Mouse (Mus musculus) liver, embryonic 11.5 days (tissue): Measurements from ENCODE around the gene Fastkd5. TPM values are rescaled to one million over a fixed set of nuclear protein-coding genes. Genes with fewer than 3 reads are reported as not detected.
"Not testable (repeated sequence)": the region's sequence is repeated elsewhere in the genome, so short reads cannot be mapped to it uniquely, and the experiment has no call there.

Source experiments
- ATAC-seq: fragments of 200-750 bp; cut with Nextera tagmentation; replicated peaks from 2 replicates; pipeline ENCODE4 v1.8.0; 2017; ENCODE audit warnings: moderate number of reproducible peaks, mild to moderate bottlenecking, moderate TSS enrichment, moderate library complexity; ENCODE audit not compliant: low FRiP score
- DNase-seq: peaks from one replicate; pipeline ENCODE4 v3.0.0-alpha.2; 2017; ENCODE audit warnings: low spot score
- H3K27ac ChIP-seq: fragments of 300-500 bp; sonication (generic); 2 replicates; pipeline ENCODE4 v1.5.1; 2014; ENCODE audit warnings: mild to moderate bottlenecking, low read depth, low read length, control low read depth
- H3K27me3 ChIP-seq: fragments of 300-500 bp; sonication (generic); replicated peaks from 2 replicates; pipeline ENCODE4 v1.6.1; 2014; ENCODE audit warnings: low read length, mixed read lengths; ENCODE audit not compliant: control insufficient read depth, insufficient read depth
- H3K36me3 ChIP-seq: fragments of 300-500 bp; sonication (generic); 2 replicates; pipeline ENCODE4 v1.6.1; 2014; ENCODE audit warnings: mild to moderate bottlenecking, low read length, moderate library complexity, mixed read lengths; ENCODE audit not compliant: control insufficient read depth, insufficient read depth
- H3K4me1 ChIP-seq: fragments of 300-500 bp; sonication (generic); replicated peaks from 2 replicates; pipeline ENCODE4 v1.6.1; 2014; ENCODE audit warnings: low read length, mixed read lengths; ENCODE audit not compliant: control insufficient read depth, insufficient read depth
- H3K4me2 ChIP-seq: fragments of 300-500 bp; sonication (generic); 2 replicates; pipeline ENCODE4 v1.6.1; 2014; ENCODE audit warnings: mild to moderate bottlenecking, control low read depth, moderate library complexity
- H3K4me3 ChIP-seq: fragments of 300-500 bp; sonication (generic); 2 replicates; pipeline ENCODE4 v1.5.1; 2014; ENCODE audit warnings: low read depth, low read length, control low read depth
- H3K9ac ChIP-seq: fragments of 300-500 bp; sonication (generic); 2 replicates; pipeline ENCODE4 v1.6.1; 2014; ENCODE audit warnings: low read depth, low read length, control low read depth
- H3K9me3 ChIP-seq: fragments of 300-500 bp; sonication (generic); 2 replicates; pipeline ENCODE4 v1.6.1; 2016; ENCODE audit warnings: low read length, inconsistent platforms, mixed read lengths; ENCODE audit not compliant: control insufficient read depth
- WGBS: fragments of 180-500 bp; shearing (Covaris S2); extraction: QIAGEN DNeasy Blood & Tissue Kit; methylation state at CpG from one replicate; pipeline ENCODE4 v1.1.7; 2014; 5-methylcytosine and 5-hydroxymethylcytosine counted together
- polyA plus RNA-seq: library from polyadenylated mRNA; unstranded; fragments of >200 nt; fragmentation: Nextera tagmentation; extraction: Ambion mirVana; gene quantifications from 2 replicates; pipeline ENCODE4 v1.2.1, GENCODE M21; 2014

Fastkd5 gene
- polyA plus RNA-seq, 1 experiment from 2014 or later = 26.3 TPM

DNA sequence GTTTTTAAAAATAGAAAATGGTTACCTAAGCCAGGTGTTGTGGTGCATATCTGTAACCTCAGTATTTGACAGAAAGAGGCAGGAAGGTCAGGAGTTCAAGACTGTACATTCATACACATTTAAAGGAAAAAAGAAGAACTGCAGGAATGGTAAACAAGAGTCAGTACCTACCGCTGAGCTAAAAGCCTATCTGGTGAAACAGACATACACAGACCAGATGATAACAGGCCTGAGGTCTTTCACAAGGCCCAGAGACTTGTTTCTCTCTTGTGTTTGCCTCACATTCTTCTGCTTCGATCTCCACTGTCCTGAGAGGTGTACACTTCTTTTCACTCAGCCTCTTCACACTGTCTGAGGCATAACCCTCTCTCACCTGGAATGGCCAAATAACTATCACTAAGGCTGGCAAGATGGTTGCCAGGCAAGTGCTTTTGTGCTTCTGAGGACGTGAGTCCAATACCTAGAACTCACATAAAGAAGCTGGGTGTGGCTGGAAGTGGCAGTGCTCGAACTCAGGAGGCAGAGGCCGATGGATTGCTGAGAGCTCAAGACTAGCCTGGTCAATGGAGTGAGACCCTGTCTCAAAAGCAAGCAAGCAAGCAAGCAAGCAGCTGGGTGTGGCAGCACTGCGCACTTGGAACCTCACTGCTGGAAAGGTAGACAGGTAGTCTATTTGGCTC lies 26.0 kb upstream of the Fastkd5 start:
- DNase-seq = no peak
- no peaks in the 10 kb centered on the region for H3K9me3 ChIP-seq
- H3K27ac ChIP-seq = peak overlapping the region; percentile 90
- WGBS = 63% methylated on average over 6 of the region's 6 CpGs
- H3K9ac ChIP-seq = peak overlapping the region; percentile 44
- H3K4me3 ChIP-seq = no peak overlapping the region
- H3K36me3 ChIP-seq = peaks cover 16% of the 10 kb centered on the region; the same call in 1 of the 2 replicates
- H3K4me1 ChIP-seq = peaks cover 18% of the 10 kb centered on the region
- peak overlapping the region; percentile 39; the same call in 1 of the 2 replicates for H3K4me2 ChIP-seq
- peak; percentile 87 for ATAC-seq
- no peaks in the 10 kb centered on the region for H3K27me3 ChIP-seq

DNA sequence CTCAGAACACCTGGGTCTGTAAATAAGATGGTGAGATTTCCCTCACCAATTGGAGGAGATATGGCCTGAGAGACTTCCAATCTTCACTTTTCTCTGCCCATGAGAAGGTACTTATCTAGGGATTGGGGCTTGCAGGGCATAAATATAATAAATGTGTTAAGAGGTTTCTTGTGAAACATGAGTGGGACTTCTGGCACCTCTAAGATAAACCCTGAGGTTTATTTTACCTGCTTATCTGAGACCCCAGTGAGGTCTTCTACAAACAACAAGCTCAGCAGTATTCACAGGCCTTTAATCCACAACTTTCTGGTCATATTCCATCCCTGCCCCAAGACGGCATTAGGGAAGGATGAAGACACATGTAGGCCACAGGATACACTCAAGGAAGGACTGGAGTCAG lies 23.9 kb upstream of the Fastkd5 start:
- H3K36me3 ChIP-seq = peaks cover 8% of the 10 kb centered on the region; the same call in 1 of the 2 replicates
- H3K4me3 ChIP-seq = no peak overlapping the region
- H3K4me2 ChIP-seq = 0 out of 2 replicates have a peak overlapping the region, but pooled peaks have one; percentile 1
- H3K4me1 ChIP-seq = peaks cover 18% of the 10 kb centered on the region
- no peaks in the 10 kb centered on the region for H3K27me3 ChIP-seq
- H3K9ac ChIP-seq = no peak overlapping the region
- H3K27ac ChIP-seq = no peak overlapping the region
- WGBS = 59% methylated on average over 1 of the region's 1 CpGs
- ATAC-seq (peak; percentile 63), DNase-seq (no peak)
- no peaks in the 10 kb centered on the region for H3K9me3 ChIP-seq

DNA sequence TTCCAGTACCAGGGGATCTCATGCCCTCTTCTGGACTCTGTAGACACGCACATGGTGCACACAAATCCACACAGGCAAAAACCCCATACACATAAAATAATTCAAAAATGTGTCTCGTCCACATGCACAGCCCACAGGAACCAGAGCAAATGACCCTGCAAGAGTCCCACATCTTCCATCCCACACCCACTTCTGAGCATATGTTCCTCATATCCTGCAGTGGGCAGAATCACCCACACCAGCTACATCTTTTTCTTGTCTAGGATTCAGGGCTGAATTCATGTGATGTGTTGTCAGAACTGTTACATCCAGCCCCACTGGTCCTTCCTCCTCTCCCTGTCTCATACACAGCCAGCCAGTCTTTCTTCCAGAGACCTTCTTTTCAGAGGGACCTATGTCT lies 23.5 kb upstream of the Fastkd5 start:
- Histone ChIP-seq H3K9me3 (no peaks in the 10 kb centered on the region), H3K9ac (no peak overlapping the region), H3K36me3 (peaks cover 6% of the 10 kb centered on the region; the same call in 1 of the 2 replicates), H3K27ac (no peak overlapping the region), H3K27me3 (no peaks in the 10 kb centered on the region), H3K4me3 (no peak overlapping the region), H3K4me1 (peaks cover 18% of the 10 kb centered on the region), H3K4me2 (no peak overlapping the region)
- 81% methylated on average over 2 of the region's 2 CpGs for WGBS
- DNase-seq = no peak
- no peak for ATAC-seq

DNA sequence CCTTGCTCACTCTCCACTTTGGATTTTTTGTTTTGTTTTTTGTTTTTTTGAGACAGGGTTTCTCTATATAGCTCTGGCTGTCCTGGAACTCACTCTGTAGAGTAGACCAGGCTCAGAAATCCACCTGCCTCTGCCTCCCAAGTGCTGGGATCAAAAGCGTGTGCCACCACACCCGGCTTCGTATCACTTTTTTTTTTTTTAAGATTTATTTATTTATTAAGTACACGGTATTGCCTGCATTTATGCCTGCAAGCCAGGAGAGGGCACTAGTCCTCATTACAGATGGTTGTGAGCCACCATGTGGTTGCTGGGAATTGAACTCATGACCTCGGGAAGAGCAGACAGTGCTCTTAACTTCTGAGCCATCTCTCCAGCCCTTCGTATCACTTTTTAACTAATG lies 19.2 kb upstream of the Fastkd5 start:
- not testable (repeated sequence) for H3K4me1 ChIP-seq

DNA sequence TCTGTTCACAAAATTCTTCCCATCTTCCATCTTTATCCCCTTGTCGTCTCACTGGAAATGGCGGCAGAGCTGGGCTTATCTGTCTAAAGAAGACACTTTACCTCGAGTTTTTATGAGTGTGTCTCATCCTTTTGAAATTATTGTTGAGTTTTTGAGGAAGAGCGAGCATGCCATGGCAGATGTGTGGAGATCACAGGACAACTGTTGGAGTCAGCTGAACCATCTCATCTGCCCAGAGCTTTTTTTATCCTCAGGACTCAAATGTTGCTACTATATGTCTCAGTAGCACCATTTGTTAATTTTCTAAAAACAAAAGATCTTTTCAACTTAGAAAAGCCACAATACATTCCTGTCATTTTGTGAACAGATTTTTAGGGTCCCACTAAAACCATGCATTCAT lies 15.4 kb upstream of the Fastkd5 start:
- H3K4me1 ChIP-seq = peaks cover 10% of the 10 kb centered on the region
- ATAC-seq (no peak), DNase-seq (no peak)
- no peak overlapping the region for H3K9ac ChIP-seq
- H3K27ac ChIP-seq = no peak overlapping the region
- H3K9me3 ChIP-seq = no peaks in the 10 kb centered on the region
- no peak overlapping the region for H3K4me3 ChIP-seq
- H3K27me3 ChIP-seq = peaks cover 9% of the 10 kb centered on the region
- no peak overlapping the region for H3K4me2 ChIP-seq
- 73% methylated on average over 4 of the region's 4 CpGs for WGBS
- H3K36me3 ChIP-seq = no peaks in the 10 kb centered on the region

More for the DNA sequence above, 19.2 kb upstream of the Fastkd5 start:
- 71% methylated on average over 6 of the region's 6 CpGs for WGBS
- not testable (repeated sequence) for H3K9ac ChIP-seq, H3K9me3 ChIP-seq, H3K4me2 ChIP-seq, H3K27me3 ChIP-seq, H3K4me3 ChIP-seq, ATAC-seq, H3K27ac ChIP-seq, H3K36me3 ChIP-seq, DNase-seq

DNA sequence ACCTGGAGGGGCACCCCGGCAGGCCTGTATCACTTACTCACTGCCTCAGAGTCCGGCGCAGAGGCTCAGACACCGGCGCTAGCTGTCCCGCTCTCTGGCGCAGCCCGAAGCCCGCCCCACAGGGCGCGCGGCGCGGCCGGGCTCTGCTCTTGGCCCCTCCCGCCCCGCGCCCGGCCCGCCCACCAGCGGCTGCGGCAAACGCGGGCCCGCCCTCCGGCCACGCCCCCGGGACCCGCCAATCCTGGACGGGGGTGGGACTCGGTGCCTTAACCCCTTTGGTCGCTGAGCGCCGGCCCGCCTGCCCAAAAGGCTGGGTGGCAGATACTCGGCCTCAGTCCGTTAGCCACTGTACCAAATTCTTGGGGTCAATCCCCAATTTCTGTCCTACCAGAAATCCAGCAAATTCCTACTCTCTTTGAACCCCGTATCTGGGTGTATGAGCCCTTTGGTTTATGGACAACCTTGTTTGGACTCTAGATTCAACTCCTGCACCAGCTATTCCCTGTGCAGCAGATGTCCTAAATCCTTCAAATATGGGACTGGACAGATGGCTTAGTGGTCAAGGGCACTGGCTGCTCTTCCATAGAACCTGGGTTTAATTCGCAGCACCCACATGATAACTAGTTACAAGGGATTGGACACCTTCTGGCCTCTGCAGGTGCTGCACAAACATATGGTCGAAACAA lies 13.0 kb upstream of the Fastkd5 start, which contains the start of gene Lzts3:
Gene Lzts3 (minus strand): TSS at position 120 of the 686 bp plus-strand sequence.
- peak; percentile 98 for ATAC-seq
- 3% methylated on average over 34 of the region's 40 CpGs for WGBS
- H3K27me3 ChIP-seq = peaks cover 18% of the 10 kb centered on the region
- no peak within 1 kb of the TSS; the same call in 1 of the 2 replicates for H3K27ac ChIP-seq
- H3K9me3 ChIP-seq = no peaks in the 10 kb centered on the region
- peak within 1 kb of the TSS; percentile 69 for H3K9ac ChIP-seq
- H3K4me2 ChIP-seq = peak within 1 kb of the TSS; percentile 95
- H3K36me3 ChIP-seq = no peaks in the 10 kb centered on the region
- DNase-seq = peak; percentile 92
- H3K4me1 ChIP-seq = peaks cover 10% of the 10 kb centered on the region
- peak within 1 kb of the TSS; percentile 66 for H3K4me3 ChIP-seq

DNA sequence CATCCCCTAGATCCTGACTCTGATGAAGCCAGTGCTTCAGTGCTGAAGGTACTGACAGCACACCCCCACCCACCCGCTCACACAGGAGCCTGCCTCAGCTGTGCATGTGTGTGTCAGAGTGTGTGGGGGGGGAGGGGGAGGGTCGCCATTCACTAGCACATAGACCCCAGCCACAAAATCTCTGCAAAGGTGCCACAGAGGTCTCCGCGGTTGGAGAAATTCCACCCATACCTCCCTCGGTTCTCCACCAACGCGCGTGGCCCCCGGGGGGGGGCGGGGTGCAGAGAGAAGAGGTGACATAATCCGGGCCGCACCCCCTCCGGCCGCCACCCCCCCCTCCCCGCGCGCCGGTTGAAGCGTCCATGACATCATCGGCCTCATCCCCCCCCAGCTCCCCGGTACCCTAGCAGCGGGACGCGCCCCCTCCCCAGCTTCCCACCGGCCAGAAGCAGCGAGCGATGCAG lies 12.4 kb upstream of the Fastkd5 start:
- H3K27ac ChIP-seq = no peak overlapping the region; the same call in 1 of the 2 replicates
- ATAC-seq = peak; percentile 8; the same call in 1 of the 2 replicates
- peak; percentile 44 for DNase-seq
- 1% methylated on average over 18 of the region's 27 CpGs for WGBS
- peak overlapping the region; percentile 95 for H3K4me2 ChIP-seq
- H3K4me1 ChIP-seq = peaks cover 12% of the 10 kb centered on the region
- H3K4me3 ChIP-seq = peak overlapping the region; percentile 66
- H3K9me3 ChIP-seq = no peaks in the 10 kb centered on the region
- peaks cover 24% of the 10 kb centered on the region for H3K27me3 ChIP-seq
- H3K9ac ChIP-seq = peak overlapping the region; percentile 69
- H3K36me3 ChIP-seq = no peaks in the 10 kb centered on the region

DNA sequence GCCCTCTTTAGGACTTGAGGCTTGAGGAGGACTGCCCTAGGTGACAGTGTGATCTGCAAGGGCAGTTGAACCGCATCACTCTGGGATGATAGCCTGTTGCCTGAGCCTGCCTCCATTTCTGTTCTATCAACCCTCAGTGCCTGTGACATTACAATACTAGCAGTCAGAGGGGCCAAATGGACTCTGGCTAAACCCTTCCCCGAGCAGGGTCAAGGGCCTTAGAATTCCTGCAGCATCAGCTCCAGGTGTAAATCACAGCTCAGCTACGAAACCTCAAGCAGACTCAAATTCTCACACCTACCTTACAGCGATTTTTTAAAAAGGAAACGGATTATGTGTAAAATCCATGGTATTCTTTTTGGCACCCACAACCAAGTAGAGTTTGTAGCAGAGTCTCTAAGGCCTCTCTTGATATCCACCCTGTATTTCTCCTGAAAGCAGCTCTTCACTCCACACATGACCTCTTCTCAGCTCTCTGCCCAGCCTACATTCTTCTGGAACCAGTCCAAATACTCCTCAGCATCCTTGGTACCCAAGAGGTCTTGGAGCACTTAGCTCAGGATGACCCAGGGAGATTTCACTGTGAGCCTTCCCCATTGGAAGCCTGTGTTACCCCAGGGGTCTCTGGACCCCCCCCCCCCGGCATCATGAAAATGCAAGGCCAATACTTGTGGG lies 11.7 kb upstream of the Fastkd5 start:
- no peak for ATAC-seq
- Histone ChIP-seq H3K4me3 (no peak overlapping the region), H3K4me2 (no peak overlapping the region), H3K27me3 (peaks cover 31% of the 10 kb centered on the region), H3K27ac (no peak overlapping the region), H3K9ac (no peak overlapping the region), H3K9me3 (no peaks in the 10 kb centered on the region), H3K36me3 (no peaks in the 10 kb centered on the region), H3K4me1 (peaks cover 12% of the 10 kb centered on the region)
- 57% methylated on average over 6 of the region's 6 CpGs for WGBS
- no peak for DNase-seq
